Mouse (Mus musculus) bone marrow, adult 2 months (tissue): ENCODE data around the gene Pou2f1.

Experiments
- CTCF ChIP-seq: fragments of 200-500 bp; IDR thresholded peaks from 2 replicates; pipeline ENCODE4 v1.5.1; 2011; ENCODE audit warnings: low read length, control low read depth; ENCODE audit not compliant: control insufficient read depth, insufficient read depth
- POLR2A ChIP-seq: fragments of 200-500 bp; IDR thresholded peaks from 2 replicates; pipeline ENCODE4 v1.6.1; 2011; ENCODE audit warnings: low read depth, mild to moderate bottlenecking, control low read depth, low read length, borderline replicate concordance; ENCODE audit not compliant: control insufficient read depth

GRCm38 (mm10) chr1:165935466-165935818 lies 67.0 kb downstream of the Pou2f1 start:
- TF ChIP-seq POLR2A, result no peak
- no peak for TF ChIP-seq CTCF
